Mouse (Mus musculus): ENCODE results near the gene Nrip2.
"Not testable (repeated sequence)": the region's sequence is repeated elsewhere in the genome, so short reads cannot be mapped to it uniquely, and the experiment has no call there.

Gene Nrip2

DNA sequence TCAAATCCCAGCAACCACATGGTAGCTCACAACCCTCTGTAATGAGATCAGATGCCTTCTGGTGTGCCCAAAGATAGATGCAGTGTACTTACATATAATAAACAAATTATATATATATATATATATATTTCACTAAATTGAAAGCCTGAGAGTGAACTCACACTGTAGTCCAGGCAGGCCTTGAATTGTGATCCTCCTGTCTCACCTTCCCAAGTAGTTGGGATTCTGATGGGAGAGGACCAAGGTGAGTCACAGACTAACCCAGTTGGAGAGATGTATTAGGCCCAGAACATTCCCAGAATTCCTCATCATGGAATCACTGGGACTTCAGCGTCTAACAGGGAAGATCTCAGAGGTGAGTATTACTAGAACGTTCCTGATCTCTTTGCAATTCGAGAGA is at the start of gene Nrip2:
Gene Nrip2 (plus strand): TSS at position 301 of the 400 bp plus-strand sequence.
- DNase-seq (ENCODE audit: low spot score) = no peak

DNA sequence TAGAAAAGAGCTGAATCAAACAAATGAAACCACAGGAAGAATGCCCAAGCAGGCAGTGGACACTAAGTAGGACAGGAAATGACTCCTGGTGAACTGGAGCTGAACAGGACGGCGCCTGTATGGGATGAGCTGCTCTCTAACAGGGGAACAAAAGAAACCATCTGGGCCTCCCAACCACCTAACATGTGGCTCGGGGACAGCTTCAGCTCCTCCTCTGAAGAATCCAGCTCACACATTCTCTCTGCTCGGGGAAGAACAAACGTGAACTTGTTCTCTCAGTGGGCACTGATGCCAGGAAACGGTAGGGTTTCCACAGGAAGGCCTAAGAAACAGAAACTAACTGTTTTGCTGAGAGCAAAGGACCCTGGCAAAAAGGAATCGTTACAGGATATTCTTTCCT is 49.4 kb upstream of the Nrip2 start:
- DNase-seq (ENCODE audit: low spot score) = no peak

DNA sequence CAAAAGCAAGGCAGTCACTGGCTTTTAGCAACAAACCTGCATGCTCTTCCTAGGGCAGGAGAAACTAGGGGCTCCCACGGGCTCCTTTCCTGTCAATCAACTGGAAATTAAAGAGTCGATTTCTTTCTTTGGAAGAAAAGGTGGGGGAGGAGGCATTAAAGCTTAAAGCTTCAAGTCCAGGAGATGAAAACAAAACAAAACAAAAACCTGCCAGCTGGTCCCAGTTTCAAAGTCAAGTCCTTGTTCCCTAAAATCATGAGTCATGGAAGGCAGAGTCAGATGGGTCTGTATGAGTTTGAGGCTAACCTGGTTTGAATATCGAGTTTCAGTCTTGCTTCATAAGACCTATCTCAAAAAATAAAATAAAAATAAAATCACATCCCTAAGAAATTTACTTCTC is 45.0 kb upstream of the Nrip2 start:
- no peak for DNase-seq (ENCODE audit: low spot score)

DNA sequence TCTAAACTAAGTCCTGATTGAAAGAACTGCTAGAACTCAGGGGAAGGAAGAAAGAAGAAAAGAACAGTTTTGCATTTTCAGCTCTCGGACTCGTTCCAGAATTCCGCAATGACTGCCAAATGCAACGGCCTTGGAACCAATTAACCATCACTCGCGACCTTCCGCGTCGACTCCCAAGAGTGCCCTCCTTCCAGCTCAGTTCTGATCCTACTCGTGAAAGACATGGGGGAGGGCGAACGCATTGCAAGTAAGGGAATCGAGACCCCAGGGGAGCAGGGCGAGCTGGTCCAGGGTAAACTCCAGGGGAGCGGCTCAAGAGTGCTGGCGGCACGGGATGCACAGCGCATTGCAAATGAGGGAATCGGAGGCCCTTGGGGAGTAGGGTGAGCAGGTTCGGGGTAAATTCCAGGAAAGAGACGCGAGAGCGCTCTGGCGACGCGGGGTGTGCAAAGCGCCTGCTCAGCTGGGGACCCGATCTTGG is 43.9 kb upstream of the Nrip2 start:
- peak; percentile 66 for DNase-seq (ENCODE audit: low spot score)

DNA sequence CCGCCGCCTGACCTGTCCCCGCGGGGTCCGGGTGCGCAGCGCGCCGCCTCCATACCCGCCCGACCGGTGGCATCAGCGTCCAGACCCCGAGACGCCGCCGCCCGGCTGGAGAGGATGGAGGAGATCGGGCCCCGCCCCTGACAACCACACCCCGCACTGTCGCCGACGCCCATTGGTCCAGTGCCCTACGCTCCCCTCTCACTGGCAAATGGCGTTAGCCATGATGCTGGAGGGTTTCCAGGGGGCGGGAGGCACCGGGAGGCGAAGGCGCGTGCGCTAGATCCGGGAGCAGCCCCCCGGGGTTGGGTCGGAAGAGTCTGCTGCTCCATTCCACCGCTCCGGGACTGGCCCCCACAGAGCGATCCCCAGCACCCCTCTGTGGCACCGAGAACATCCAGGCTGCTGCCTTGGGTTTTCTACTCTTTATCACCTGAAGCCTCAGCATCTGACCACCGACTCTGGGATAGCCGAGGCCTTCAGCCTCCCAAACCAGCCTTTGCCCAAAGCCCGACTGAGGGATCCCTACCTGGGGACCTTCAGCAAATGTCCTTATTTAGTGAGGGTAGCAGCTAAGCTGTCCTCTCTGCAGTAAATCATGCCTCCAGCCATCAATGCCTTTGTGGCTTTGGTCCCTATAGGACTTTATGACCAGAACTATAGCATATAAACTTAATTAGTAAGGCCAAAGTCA is 43.2 kb upstream of the Nrip2 start, which contains the start of gene Tulp3:
Gene Tulp3 (minus strand): TSS at position 126 of the 691 bp plus-strand sequence.
- DNase-seq (ENCODE audit: low spot score) = peak; percentile 99

DNA sequence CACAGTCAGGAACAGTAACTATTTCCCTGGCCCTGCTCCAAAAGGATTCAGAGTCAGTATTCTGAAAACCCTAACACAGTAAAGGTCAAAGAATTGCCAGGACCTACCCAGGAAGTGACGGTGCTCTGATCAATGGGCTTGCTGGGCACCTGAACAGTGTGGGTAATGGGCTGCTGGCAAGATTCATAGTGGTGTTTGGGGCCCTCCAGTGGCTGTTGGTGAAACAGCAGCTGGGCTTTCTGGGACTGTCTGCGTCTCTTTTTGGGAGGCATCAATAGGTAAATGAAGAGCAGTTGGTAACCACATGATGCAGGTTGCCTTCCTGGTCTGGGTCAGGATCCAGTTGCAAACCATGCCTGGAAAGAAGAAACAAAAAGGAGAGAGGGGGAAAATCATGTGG is 40.1 kb upstream of the Nrip2 start:
- peak; percentile 79 for DNase-seq (ENCODE audit: low spot score)

DNA sequence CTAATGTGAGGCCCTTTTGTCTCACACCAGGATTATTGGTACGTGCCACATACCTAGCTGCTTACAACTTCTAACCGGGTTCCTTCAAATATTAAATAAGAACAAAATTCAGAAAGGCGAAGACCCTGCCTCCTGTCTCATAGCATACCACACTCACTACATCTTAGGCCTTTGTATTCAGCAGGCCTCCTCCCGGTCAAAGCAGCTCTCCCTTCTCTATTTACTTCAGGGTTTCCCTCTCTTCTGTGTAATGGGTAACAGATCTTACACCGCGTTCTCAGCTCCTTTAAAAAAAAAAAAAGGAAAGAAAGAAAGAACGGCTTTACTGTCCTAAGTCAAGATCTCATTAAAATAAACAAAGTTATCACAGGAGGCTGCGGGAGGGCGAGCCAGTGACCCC is 37.2 kb upstream of the Nrip2 start:
- DNase-seq (ENCODE audit: low spot score) = no peak

DNA sequence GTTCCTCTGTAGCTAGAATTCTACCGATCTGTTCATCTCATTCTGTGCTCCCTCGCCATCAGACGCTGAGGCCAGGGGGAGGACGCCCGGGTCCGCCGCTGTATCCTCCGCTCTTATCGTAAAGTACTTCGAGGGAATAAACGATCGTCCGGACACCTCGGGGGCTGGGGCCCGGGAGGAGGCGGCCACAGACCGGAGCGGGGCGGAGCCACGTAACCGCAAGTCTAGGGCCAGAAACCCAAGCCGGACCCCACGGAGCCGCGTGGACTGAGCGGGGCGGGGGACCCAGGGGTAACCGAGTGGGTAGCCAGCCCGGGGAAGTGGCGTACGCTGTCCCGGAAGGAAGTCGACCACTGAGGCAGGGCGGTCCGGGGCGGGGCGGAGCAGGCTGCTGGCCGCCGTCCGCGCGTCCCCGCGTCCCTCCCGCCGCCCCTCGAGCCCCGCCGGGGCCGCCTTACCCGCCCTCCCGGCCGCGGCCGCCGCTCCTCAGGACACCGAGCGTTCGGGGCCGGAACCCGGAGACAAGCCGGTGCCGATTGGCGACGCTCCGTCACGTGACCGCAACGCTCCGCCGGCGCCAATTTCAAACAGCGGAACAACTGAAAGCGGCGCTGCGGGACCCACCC is 36.6 kb upstream of the Nrip2 start, which contains the start of the genes Rhno1 and Foxm1:
Gene Rhno1 (minus strand): TSS at position 531 of the 626 bp plus-strand sequence.
Gene Foxm1 (plus strand): TSS at position 587 of the 626 bp plus-strand sequence.
- peak; percentile 91 for DNase-seq (ENCODE audit: low spot score)

DNA sequence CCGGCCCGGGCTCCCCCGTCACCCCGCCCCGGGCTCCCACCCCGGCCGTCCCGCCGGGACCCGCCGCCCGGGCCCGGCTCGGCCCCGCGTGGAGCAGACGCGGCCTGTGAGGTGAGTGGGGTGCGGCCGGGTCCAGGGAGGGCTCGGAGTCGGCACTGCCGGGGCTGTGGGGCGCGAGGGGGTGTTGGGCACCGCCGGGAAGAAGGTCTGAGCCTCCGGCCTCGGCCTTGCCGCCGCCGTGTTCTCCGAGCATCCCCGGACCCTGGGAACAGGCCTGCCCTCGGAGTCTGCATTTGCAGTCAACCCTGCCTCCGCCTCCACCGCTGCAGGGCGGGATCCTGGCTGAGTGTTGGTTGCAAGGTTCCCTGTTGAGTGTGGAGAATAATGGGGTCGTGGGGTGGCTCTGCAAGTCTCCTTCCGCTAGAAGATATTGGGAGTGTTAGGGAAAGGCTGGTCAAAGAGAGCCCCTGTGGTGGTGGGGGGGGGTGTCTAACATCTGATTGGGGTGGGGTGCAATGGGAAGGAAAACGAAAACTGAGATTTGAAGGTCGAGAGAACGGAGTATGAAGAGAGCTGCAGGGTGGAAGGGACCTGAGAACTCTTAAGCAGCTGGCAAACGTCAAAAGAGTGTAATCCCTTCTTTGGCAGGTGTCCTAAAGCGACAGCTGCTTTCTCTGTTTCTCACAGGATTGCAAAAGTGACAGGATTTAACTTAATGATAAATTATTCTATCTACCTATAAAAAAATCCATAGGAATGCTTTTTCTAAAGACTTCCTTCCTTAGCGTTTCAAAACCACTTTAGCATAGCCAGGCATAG is 35.9 kb upstream of the Nrip2 start:
- no peak for DNase-seq (ENCODE audit: low spot score)

DNA sequence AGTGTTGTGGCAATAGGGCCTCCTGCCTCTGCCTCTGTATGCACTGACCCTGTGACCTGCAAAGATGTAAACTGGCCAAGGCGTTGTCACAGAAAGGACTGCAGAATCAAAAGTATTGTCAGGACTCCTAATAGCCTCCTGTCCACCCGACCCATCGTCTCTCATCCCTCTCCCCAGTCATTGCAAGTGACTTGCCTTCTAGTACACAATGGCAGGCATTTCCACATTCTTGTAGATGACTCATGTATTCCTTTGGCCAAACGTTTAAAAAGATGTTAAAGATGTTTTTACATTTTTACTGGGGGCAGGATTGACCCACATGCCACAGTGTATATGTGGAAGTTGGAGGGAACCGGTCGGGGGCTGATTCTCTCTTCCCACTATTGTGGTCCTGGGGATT is 34.4 kb upstream of the Nrip2 start:
- DNase-seq (ENCODE audit: low spot score) = no peak

DNA sequence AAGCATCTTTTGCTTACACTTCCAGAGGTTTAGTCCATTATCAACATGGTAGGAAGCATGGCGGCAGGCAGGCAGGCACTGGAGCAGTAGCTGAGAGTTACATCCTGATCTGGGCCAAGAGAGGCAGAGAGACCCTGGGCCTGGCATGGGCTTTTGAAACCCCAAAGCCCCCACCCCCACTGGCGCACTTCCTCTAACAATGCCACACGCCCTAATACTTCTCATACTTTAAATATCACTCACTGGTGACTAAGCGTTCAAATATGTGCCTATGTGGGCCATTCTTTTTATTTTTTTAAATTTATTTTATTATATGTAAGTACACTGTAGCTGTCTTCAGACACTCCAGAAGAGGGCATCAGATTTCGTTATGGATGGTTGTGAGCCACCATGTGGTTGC is 32.6 kb upstream of the Nrip2 start:
- no peak for DNase-seq (ENCODE audit: low spot score)

DNA sequence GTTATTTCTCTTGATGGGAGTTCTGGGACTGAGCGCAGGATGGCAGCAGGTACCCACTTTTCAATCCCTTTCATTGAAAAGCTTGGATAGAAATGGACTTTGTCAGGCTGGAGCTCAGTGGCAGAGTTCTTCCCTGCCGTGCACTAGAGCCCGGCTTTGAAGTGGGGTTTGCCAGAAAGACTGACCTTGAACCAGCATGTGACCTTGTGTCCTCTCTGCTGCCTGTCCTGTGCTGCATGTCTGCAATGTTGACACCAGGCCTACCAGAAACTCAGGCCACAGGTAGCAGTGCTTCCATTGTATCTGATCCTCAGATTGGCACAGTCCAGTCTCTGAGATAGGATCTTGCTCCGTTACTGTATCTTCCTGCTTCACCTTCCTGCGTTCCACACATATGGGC is 29.1 kb upstream of the Nrip2 start:
- no peak for DNase-seq (ENCODE audit: low spot score)

DNA sequence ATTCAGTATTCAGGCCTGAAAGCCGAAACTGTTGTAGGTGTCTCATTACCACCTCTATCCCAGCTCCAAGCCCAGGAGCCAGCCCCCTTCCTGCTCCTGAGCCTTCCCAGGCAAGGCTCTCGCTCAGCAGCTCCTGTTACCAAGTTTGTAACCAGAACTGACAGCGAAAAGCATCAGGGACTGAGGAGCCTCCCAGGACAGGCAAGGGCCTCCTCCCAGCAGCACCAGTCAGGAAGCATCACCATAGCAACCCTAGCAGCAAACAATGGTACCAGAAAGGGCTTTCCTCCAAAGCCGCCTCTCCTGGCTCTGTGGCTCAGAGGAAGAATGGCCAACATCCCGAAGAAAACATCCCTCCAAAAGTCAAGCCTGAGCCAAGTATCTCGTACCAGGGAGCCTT is 23.9 kb upstream of the Nrip2 start, which contains the start of the genes Tex52 and Gm44596:
Gene Tex52 (plus strand): TSS at position 265 of the 400 bp plus-strand sequence.
Gene Gm44596 (plus strand): TSS at position 312 of the 400 bp plus-strand sequence.
- no peak for DNase-seq (ENCODE audit: low spot score)

DNA sequence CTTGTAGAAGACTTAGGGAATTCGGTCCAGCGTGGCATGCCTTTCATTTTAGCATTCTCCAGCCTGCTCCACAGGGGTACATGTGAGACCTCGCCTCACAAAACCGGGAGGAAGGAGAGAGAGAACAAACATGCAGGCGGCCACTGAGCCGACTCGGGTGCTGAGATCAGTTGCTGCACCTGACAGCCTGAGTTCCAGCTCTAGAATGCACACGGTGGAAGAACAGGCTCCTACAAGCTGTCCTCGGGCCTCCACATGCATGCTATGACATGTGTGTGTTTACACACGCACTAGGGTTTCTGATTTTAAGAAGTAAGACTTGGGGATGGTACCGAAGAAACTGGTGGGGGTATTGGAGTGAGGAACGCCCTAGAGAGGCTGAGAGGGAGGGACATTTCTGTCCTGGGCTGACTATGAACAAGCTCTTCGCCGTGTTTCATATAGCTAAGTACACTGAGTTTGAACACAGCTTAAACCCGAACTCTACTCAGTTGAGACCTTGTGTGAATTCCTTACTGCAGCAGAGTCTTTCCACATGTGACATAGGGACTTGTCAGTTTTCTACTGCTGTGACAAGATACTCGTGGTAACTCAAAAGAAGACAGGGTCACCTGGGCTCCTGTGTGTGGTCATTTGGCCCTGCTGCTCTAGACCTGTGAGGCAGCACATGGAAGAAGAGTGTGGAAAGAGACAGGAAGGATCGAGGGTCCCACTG is 22.6 kb upstream of the Nrip2 start:
- DNase-seq (ENCODE audit: low spot score) = no peak

DNA sequence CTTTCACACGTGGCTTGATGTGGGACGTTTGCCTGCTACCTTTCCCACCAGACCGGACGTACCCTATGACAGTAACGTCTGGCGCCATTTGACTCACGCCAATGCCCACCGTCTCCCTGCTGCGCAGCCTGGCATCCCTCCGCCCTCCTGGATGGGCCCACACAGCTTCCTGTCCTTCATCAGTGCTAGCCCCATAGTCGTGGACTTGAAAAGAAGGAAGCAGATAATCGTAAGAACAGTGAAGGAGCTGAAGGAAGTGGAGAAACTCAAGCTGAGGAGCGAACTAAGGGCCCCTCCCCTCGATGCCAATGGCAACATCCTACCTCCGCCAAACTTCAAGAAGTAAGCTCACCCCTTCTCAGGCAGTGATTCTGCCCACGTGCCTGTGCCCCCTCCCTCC is 19.5 kb upstream of the Nrip2 start:
- DNase-seq (ENCODE audit: low spot score) = no peak

DNA sequence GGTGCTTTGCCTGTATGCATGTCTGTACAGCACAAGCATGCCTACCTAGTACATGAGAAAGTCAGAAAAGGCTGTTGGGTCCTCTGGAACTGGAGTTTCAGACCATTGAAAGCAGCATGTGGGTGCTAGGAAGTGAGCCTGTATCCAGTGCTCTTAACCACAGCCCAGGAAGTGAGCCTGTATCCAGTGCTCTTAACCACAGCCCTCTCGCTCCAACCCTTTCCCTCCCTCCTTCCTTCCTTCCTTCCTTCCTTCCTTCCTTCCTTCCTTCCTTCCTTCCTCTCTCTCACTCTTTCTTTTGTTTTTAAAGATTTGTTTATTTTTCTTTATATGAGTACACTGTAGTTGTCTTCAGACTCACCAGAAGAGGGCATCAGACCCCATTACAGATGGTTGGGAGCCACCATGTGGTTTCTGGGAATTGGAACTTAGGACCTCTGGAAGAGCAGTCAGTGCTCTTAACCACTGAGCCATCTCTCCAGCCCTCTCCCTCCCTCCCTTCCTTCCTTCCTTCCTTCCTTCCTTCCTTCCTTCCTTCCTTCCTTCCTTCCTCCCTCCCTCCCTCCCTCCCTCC is 18.4 kb upstream of the Nrip2 start:
- not testable (repeated sequence) for DNase-seq (ENCODE audit: low spot score)

DNA sequence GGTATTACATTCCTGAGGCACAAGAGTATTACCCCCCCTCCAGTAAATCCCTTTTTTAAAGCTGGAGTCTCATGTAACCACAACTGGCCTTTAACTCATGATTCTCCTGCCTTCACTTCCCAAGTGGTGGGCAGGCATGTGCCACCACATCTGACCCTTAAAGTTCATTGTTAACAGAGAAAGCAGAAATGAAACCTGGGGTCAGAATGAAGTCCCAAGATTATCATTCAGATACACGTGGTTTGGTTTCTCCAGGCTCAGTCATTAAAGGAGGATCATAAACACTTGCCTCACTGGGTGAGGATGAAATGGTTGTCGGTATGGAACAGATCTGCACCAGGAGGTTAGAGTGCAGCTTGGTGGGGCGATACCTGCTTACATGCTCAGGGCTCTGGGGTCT is 17.8 kb upstream of the Nrip2 start:
- no peak for DNase-seq (ENCODE audit: low spot score)

DNA sequence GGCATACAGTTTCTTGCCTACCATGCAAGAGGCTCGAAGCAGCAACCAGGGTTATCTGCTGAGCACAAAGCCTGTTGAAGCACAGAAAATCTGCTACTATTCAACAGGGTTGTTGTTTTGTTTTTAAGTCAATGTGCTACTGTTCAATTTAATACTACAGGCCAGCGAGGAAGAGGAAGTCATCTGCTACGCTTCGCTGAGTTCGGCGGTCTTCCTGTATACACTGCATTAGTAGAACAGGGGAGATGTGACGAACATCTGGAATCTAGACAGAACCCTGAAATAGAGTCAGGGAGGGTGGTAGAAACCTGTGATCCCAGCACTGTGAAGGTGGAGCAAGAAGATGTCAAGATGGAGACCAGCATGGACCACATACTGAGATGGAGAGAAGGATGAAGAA is 15.3 kb upstream of the Nrip2 start:
- DNase-seq (ENCODE audit: low spot score) = no peak

DNA sequence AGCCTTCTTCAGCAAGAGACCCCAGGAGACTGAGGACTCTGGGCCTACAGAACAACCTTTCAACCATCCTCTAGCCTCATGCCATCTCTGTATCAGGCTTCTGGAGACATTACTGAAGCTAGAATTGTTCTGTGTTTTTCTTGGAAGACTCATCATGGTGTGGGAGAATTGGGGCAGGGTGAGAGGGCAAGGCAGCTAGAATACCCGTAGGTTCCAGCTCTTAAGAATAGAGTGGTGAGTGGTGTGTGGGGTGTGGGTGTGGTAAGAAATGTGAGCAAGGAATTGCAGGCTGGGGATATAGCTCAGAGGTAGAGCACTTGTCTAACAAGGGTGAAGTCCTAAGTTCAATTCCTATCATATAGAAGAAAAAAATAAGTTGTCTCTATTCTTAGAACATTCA is 14.1 kb upstream of the Nrip2 start:
- no peak for DNase-seq (ENCODE audit: low spot score)

DNA sequence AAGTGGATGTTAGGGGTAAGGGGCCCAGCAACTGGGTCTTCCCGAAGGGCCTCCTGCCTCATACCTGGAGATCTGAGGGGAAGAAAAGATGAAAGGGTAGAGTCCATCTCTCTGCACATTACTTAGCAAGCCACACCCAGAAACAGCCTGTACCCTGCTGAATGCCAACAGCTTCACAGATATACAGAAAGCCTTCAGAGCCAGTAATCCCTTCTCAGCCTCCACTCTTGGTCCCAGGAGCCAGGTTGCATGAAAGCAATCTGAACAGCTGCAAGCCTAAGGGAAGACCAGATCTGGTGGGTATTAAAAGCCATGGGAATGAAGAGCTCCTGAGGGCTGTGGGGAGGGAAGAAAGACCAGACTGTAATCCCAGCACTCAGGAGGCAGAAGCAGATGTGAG is 9.9 kb upstream of the Nrip2 start:
- DNase-seq (ENCODE audit: low spot score) = no peak

DNA sequence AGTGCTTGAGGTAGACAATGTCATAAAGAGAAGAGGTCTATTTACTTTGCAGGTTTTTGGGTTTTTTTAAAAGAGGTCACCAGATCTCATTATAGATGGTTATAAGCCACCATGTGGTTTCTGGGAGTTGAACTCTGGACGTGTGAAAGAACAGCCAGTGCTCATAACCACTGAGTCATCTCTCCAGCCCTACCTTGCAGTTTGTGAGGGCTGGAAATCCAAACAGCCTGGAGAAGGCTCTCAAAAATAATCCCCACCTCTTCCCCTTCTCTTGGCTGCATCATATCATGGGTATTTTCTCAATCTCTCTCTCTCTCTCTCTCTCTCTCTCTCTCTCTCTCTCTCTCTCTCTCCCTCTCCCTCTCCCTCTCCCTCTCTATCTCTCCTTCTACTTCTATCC is 8.4 kb upstream of the Nrip2 start:
- no peak for DNase-seq (ENCODE audit: low spot score)

Data from testis, postnatal 10 days (tissue).